Mouse (Mus musculus) left cerebral cortex, postnatal 4 days (tissue): ENCODE measurements around the gene Oscp1. TPM values are rescaled to one million over a fixed set of nuclear protein-coding genes. Genes with fewer than 3 reads are reported as not detected.

Experiments
- DNase-seq: peaks from one replicate; pipeline ENCODE4 v3.0.0-alpha.2; 2022
- intact Hi-C: fragments of 180-260 bp; cut with DNase I; formaldehyde crosslinking; loops from one replicate; pipeline ENCODE4 v1.15.1; 2025
- total RNA-seq, 2 experiments: library from RNA; stranded (reverse); gene quantifications; 2 replicates each; pipeline ENCODE4 v1.2.3; 2021

Oscp1 gene
- total RNA-seq, 2 experiments from 2014 or later: 35.3 to 37.9 TPM

DNA sequence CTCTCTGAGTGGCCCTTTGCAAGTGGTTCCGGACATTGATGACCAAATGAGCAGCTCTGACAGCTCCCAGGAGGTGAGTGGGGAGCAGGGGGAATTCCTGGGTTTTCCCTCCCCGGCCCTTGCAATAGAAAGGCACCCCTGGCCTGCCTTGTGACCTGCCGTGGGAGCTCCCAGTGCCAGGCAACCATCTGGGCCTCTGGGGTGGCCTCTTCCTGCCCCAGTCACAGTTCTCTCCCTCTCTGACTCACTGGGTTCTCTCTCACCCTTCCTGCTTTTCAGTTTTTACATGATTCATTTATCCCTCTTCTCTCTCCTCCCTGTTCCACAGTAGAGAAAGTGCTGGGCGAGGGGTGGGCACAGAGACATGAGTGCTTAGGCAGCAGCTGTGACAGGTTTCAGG lies 79.4 kb downstream of the Oscp1 start:
- no peak for DNase-seq
- intact Hi-C loops: no loop called here

DNA sequence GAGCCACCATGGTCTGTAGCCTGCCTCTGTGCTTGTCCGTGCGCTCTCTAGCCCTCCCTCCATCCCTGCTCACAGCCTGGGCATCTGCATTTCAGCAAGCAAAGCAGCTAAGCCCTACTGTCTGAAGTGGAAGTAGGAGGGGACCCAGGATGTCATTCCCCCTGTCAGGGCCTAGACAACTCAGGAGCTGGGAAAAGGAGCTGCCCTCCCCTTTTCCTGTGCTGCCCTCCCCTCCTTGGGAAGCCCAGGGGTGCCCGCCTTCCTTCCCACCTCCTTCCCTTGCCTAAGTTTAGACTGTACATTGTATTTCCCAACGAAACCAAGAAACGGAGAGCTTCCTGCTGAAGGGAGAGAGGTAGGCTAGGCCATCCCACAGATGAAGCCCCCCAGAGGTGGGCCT lies 82.7 kb downstream of the Oscp1 start:
- intact Hi-C loops: no loop called here
- DNase-seq: no peak

Other genes starting within 250 kb of the Oscp1 start
- gene Csf3r, start 34.0 kb upstream of the Oscp1 start, total RNA-seq: 1 to 10 TPM in 1 of 2 experiments, under 1 TPM in 1; 0.66 to 1.1 TPM
- 10 to 100 TPM; 52.3 to 60.6 TPM for gene Mrps15, start 11.6 kb upstream of the Oscp1 start, total RNA-seq
- gene Lsm10, start 38.1 kb downstream of the Oscp1 start, total RNA-seq: 10 to 100 TPM; 23.9 to 25.3 TPM
- gene Stk40, start 45.4 kb downstream of the Oscp1 start, total RNA-seq: 10 to 100 TPM; 23.7 to 25.0 TPM
- 1 to 10 TPM; 6.3 to 7.2 TPM for gene Eva1b, start 89.2 kb downstream of the Oscp1 start, total RNA-seq
- gene Sh3d21, start 104.9 kb downstream of the Oscp1 start, total RNA-seq: 1 to 10 TPM in 1 of 2 experiments, under 1 TPM in 1; 0.58 to 1.3 TPM
- gene Thrap3, start 144.2 kb downstream of the Oscp1 start, total RNA-seq: 100 to 1,000 TPM; 165 TPM
- 100 to 1,000 TPM; 211 to 214 TPM for gene Map7d1, start 197.8 kb downstream of the Oscp1 start, total RNA-seq
- gene Trappc3, start 203.8 kb downstream of the Oscp1 start, total RNA-seq: 100 to 1,000 TPM; 102 to 105 TPM
- 1 to 10 TPM; 2.2 to 3.4 TPM for gene Col8a2, start 228.2 kb downstream of the Oscp1 start, total RNA-seq